Mouse (Mus musculus) right cerebral cortex, adult 18-20 months (tissue): ENCODE results near the gene Gm21972.

Experiments used
- DNase-seq: peaks from one replicate; pipeline ENCODE4 v3.0.0; 2022; ENCODE audit warnings: mixed read lengths

The Gm21972 gene

DNA sequence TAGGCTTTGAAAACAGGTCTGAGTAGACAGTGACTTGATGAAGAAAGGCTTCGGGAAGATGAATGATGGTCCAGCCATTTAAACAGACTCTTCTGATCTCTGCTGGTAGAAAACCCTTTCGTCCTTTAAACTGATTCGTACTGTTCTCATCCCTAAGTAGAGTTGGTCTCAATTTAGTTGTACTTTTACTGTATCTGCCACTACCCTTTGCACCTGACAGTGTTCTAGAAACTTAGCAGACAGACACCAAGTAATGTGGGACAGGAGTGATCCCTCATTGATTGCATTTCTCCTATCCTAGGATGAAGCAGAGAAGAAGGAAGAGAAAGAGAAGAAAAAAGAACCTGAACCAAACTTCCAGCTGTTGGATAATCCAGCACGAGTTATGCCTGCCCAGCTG is at the start of gene Gm21972:
Gene Gm21972 (plus strand): TSS at position 301 of the 400 bp plus-strand sequence.
- DNase-seq, result no peak

DNA sequence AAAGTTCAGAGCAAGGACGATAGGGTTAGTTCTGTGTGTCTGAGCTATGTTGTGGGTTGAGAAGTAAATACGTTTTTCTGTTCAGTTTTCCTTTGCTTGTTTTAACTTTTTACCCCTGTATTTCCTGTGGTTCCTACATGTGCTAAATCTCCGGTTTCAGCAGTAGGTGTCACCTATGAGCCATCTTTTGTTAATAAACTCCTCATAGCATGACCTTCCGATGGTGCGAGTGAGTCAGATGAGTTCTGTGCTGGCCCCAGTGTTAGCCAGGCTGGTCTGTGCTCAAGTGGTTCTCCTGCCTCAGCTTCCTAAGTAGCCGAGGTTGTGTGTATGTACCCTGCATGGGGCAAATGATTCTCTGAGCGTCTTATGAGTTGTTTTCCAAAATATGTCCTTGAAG is 39.0 kb upstream of the Gm21972 start:
- no peak for DNase-seq

DNA sequence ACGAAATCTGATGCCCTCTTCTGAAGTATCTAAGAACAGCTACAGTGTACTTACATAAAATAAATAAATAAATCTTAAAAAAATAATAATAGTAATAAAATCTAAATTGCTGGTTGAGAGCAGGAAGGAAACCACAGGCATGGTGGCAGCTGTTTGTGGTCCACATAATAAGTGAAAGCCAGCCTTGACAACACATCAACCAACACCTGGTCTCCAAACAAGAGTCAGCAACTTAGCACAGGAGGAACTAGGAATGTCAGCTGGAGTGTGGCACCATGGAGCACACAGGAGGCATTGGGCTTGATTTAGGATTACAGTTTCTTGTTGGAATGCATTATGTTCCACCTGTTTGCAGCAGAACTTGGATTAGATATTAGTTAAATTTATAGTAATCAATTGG is 28.4 kb upstream of the Gm21972 start:
- DNase-seq, result no peak

DNA sequence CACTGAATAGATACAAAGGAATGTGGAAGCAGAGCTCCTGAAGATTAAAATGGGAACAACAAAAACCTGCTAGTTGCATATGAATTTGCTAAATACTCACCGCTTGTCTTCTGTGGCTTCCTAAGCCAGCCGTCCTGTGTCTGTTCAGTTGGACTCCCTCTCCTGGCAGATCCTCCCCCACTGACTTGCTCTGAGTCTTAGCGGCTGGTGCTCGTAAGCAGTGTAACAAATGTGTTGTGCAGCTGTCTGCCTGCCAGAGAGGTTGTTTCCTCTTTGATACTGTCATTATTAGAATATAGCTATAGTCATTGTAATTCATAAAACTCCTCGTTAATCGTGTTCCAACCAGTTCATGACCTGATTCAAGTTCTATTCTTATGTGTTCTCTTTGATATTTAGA is 21.7 kb upstream of the Gm21972 start, which contains the start of gene Htr2b:
Gene Htr2b (minus strand): TSS at position 192 of the 400 bp plus-strand sequence.
- DNase-seq, result peak; percentile 51

DNA sequence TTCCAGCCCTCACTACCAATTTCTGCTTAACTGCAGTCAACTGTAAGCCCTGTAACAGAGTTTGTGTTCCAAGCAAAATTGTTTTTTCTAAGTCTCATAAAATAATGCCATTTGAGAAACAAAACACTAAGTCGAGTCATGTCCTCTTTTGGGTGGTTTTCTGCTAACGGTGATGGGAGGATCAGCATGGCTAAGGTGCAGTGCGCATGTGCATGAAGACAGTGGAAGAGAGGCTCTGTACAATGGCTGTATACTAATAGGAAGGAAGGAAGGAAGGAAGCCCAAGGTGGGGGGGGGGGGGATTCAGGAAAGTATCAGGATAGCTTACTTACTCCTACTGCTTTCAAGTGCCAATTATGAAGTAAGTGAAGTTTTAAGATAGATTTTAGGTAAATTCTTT is 19.3 kb upstream of the Gm21972 start:
- DNase-seq, result no peak

DNA sequence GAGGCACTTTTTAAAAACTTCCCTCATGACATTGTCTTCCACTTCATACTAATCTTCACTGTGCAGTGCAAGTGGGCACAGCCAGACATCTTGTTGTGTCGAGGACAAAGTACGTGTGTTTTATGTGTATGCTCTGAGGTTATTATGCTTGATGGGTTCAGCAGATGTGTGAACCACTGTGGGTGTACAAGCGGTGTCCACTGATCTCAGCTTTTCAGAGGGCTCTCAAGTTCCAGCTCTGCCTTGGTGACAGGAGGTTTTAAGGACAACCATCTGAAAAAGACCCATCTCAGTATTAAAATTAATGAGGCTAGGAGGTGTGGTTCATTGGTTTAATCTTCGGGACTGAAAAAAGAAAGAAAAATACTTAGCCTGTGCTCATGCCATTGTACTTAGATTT is 13.9 kb upstream of the Gm21972 start:
- no peak for DNase-seq

DNA sequence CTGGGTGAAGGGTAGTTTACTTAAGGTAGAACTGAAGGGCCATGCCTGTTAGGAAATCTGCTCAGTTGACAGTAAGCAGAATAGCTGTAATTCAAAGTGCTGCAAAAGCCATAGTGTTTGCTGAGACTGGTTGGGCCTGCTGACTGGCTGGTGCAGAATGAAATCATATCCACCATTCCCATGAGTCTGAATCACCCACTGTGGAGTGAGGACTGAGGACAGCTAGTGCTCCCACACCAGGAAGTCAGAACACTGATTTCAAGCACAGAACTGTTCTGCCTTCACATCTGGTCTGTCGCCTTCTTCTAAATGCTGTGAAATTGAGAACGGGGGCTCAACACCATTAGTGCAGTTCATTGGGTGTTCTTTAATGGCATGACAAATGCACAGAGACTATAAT is 7.4 kb upstream of the Gm21972 start:
- no peak for DNase-seq

DNA sequence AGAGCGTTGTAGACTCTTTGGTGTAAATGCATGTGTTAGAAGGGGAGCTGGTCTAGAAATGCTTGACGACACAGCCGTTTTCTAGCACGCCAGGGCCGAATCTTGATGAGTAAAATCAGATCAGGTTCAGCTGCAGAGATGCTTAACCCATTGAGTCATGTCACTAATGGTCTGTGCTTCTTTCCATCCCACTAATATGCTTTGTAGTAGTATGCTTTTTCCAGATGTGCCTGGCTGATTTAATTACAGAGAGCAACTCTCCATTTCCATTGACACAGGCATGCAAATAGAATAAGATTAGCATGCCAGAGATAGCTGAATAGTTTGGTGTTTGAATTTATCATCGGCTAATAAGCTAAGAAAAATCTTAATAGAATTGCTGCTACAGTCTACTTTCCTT is 1.9 kb downstream of the Gm21972 start:
- DNase-seq, result no peak

DNA sequence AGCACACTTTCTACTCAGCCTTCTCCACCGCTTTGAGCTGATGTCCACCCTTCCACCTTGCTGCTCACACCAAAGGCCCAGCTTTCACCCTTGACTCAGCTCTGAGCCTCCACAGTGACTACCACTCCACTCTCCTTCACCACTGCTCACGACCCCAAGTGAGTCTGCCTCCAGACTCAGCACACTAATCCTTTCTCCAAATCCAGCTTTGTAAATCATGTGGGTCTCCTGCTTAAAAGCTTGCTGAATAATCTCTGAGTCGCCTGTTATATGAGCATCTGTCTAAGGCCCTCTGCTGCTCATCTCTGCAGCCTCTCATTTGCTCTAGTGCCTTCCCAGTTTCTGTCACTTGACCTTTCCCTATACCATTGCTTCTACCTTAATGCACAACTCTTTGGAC is 7.6 kb downstream of the Gm21972 start:
- no peak for DNase-seq

DNA sequence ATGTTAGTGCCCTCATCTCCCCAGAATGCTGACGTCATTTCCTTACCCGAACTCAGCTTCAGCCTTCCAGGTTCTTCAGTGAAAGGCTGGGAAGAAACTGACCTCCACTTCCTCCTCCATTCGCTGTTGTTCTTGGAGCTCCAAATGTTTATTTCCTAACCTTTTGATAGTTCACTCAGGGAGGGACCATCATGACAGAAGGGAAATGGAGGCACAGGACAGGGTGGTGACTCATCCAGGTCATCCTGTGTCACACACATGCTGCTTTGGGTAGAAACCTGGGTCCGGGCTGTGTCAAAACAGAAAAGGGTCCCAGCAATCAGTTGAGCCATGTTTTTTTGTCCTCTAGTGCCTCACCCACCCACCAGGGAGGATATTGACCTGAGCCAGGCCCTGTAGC is 9.7 kb downstream of the Gm21972 start:
- no peak for DNase-seq

DNA sequence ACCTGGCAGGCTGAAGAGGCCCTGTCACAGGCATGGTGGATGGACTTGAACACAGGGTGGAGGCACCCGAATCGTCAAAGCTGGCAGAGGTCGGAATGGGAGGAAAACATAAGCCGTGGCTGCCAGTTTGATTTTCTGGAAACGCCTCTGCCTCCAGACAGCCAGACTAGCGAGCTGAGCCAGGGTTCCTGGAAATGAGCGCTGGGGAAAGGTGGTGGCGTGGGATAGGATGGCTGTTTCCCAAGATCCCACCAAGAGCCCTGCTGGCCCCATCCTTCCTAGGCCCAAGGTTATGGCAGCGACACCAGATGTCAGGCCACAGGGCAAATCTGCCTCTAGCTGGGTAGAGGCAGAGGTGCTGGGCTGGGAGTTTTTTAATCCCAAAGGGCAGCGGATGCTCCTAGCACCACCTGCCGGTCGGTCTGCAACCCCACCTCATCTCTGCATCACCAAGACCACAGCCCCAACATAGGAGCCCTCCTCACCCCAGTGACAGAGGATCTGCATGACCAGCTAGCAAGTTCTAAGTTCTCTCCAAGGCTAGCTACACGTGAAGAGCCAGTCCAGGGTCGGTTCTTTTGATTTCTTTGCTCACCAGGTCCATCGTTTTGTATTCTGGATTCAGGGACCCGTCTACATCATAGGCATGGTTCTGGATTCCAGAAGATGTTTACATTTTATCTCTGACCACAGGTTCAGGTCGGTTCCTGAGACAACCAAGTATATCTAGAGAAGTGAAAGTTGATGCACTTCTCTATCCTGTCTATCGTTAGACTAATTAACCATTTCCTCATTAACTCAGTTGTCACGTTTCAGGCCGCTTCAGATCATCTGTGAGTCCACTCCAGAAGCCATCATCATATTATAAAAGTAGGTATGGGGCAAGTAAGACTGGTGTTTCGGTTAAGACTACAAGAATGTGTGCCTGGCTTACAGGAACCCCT is 10.8 kb downstream of the Gm21972 start:
- DNase-seq, result no peak

DNA sequence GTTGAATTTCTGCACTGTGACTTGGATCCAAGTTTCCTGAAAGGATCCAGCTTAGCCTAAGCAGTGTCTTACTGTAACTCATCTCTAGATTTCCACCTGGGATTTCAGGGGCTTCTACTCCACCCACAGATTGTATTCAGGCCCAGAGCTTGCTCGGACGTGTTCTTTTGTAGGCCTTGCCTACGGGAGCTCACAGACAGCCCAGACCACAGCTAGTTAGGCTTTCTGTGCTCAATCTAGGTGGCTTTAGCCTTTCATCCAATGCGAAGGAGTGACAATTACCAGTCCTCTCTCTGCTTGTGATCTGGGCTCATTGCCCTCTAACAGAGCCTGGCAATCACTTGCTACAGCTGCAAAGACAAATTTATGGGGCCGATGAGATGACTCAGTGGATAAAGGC is 12.9 kb downstream of the Gm21972 start:
- DNase-seq, result no peak

DNA sequence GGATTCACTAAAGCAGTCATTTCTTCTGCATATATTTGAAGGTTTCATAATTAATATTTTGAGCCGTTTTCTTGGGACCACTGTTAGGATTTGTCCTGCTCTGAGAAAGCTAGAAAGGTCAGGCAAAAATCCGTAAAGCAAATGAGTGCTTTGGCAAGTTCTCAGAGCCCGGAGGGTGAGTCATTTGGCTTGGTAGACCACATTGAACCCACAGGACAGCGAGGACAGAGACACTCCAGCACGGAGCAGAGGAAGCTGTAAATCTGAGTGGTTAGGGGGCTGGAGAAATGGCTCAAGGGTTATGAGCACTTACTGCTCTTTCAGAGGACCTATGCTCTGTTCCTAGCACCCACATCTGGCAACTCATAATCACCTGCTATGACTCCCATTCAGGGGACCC is 14.1 kb downstream of the Gm21972 start:
- DNase-seq, result no peak

DNA sequence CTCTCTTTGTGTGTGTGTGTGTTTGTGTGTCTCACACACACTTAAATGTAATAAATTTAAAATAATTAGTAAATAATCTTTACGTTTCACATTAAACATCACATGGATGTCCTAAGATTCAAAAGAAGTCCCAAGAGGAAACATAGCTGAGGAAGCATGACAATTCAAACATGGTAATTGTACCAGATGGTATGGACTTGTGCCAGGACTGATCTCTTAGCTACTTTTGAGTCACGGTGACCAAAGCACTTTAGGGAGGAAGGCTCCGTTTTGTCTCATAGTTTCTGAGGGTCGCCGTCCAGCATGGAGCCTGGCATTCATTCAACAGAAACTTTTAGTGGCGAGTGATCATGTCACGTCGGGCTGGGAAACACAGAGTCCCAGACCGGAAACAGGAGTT is 14.7 kb downstream of the Gm21972 start:
- no peak for DNase-seq

DNA sequence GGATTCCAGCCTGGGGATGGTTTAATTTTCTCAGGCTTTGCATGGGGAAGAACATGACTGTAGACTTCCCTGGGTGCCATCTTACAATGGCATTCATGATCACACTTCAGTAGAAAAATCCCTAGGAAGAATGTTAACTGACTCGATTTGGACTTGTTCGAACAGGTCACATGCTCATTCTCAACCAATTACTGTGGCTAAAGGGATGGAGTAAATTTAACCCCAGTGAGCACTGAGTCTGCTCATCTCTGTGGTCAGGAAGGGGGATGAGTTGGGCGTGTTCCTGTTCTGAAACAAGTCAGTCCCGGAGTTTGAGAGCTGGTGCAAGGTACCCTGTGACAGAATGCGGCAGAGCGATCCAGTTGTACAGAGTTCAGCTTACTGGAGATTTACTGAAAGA is 17.5 kb downstream of the Gm21972 start:
- no peak for DNase-seq

DNA sequence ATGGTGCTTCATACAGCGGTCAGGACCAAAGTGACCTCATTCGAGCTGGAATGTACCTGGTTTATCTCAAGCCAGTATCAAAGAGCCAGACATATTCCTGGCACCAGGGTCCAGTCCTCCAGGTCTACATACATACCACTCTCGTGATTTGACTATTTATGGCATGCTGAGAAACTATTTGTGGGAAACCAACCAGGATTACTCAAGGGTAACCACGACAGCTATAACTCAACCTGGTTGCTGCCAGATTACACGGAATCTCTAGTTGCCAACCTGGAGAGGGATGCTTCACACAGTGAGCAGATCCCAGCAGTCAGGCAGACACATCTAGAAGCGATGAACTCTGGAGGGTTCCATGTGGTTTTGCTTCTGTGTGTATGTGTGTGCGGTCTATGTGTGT is 17.9 kb downstream of the Gm21972 start:
- no peak for DNase-seq

DNA sequence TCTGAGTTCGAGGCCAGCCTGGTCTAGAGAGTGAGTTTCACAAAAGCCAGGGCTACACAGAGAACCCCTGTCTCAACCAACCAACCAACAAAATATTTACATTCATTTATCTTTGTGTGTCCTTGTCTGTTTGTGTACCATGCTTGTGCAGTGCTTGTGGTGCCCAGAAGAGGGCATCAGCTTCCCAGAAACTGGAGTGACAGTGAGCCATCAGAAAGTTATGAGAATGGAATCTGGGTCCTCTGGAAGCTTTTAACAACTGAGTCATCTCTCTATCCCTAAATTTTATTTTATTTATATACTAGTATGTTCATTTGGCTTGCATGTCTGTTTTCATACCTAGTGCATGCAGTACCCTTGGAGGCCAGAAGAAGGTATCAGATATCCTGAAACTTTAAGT is 19.2 kb downstream of the Gm21972 start:
- DNase-seq, result no peak

DNA sequence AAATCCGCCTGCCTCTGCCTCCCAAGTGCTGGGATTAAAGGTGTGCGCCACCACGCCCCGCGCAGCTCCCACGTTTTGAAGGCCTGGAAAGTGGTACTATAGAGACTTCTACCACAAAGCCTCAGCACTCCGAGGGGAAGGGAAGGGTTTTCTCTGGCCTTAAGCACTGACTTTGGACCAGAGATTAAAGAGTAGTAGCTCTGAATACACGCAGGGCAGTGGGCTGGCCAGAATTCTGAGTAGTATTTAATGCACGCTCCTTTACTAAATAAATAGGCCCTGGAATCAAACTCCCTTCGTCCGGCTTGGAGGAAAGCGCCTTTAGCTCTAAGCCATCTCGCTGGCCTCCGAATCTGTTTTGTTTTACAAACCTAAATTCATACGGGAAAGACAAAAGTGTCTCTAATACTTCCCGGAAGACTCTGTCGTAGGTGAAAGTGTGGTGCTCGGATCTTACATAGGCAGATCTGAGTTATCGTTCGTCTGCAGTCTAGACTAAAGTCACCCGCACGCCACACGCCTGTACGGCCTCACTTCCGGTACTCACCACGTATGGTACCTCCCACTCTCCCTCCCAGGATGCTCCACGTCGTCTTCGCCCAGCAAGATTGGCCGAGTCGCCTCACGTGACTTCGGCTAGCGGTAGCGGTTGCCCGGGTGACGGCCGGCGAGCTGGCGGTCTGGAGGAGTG is 20.8 kb downstream of the Gm21972 start, which contains the start of gene Armc9:
Gene Armc9 (plus strand): TSS at position 648 of the 691 bp plus-strand sequence.
- DNase-seq, result peak; percentile 98

DNA sequence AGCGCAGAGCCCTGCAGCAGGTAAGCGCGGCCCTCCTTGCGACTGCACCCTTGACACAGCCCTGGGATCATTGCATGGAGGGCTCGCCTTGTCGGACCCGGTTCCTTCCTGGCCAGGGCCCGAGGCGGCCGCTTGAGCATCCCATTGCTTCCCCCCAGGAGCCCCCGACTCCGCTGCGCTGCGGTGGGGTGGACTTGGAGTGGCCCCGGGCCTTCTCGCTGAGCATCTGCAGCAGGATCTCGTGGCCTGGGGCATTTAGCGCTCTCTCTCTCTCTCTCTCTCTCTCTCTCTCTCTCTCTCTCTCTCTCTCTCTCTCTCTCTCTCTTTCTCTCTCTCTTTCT is 21.4 kb downstream of the Gm21972 start:
- no peak for DNase-seq

DNA sequence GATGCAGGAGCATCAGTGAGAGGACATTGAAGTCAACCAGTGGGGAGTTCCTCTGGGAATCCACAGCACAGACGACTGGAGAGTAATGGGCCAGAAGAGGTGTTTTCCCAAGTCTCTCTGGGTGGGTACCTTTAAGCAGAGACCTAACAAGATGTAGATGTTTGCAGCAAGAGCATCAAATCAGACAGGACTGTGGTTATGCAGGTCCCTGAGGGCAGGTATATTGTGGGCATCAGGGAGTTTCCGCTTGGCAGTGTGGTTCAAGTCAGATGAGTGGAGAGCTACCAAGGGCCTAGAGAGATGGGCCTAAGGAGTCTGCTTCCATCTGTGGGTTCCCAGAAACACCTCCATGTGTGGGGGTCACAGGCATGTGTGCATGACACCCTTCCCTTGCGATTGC is 22.6 kb downstream of the Gm21972 start:
- no peak for DNase-seq

DNA sequence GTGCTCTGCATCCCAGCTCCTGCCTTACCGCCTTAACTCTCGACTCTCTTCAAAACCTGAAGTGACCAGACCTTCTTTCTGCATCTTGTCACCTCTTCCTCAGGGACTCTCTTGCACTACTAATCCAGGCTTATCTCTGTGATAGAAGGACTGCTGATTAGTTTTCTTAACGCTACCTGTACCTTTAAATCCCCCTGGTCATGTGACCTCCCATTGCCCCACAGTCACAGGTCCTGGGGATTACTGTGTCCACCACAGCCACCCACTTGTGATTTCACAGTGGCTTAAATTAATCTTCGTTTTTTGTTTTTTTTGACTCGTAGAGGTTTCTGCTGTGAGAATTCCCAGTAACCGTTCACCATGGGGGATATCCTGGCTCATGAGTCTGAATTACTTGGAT is 23.2 kb downstream of the Gm21972 start:
- DNase-seq, result no peak

DNA sequence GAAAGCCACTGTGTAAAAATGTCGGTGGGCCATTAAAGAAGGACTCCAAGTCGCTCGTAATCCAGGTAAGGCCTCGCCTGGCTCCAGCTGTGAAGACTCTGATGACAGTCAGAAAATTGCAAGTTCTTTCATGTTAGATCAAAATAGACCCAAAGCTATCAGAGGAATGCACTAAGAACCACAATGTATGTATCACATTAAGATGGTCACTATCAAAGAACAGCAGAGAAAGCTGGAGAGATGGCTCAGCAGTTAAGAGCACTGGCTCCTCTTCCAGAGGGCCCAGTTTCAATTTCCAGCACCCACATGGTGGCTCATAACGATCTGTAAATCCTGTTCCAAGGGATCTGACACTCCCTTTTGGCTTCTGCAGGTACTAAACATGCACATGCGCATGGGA is 26.6 kb downstream of the Gm21972 start:
- no peak for DNase-seq

DNA sequence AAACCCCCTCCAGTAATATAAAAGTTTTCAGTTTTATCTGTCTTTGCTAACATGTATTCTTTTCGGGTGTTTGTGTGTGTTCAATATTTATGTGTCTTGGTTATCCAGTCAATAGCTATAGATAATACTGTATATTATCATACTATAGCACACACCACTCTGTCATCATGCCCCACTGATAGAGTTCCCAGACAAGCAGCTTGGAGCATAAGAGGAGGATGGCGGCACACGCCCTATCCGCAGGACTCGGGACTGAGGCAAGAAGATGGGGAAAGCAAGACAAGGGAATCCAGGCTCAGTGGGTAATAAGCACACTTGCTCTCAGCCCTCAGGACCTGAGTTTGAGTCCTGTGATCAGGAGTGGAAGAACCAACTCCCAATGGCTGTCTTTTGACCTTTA is 27.0 kb downstream of the Gm21972 start:
- no peak for DNase-seq

DNA sequence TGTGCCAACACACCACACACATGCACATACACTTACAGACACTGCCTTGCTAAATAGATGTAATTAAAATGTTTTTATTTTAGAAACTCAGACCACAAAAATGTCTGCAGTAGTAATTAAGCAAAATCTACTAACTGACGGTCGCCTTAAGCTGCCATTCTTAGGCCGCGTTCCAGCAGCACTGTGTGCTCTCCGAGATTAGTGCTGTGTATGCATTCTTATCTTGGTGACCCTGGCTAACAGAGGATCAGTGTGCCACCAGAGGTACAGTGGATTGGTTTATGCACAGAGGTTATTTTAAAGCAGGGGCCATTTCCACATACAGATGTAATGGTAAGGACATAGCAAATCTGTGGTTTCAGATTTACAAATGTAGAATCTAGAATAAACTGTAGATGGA is 27.6 kb downstream of the Gm21972 start:
- DNase-seq, result no peak
